Mouse (Mus musculus) lung, postnatal 0 days (tissue): ENCODE measurements around the gene Snai1. TPM values are rescaled to one million over a fixed set of nuclear protein-coding genes. Genes with fewer than 3 reads are reported as not detected.

ENCODE experiments used
- ATAC-seq: fragments of 200-750 bp; cut with Nextera tagmentation; 2 replicates; pipeline ENCODE4 v1.8.0; 2017; ENCODE audit warnings: moderate library complexity
- DNase-seq: peaks from one replicate; pipeline ENCODE4 v3.0.0-alpha.2; 2016; ENCODE audit warnings: low spot score
- H3K27ac ChIP-seq: fragments of 300-500 bp; sonication (generic); 2 replicates; pipeline ENCODE4 v1.5.1; 2014; ENCODE audit warnings: antibody characterized with exemption, mild to moderate bottlenecking, low read length, mixed read lengths
- H3K27me3 ChIP-seq: fragments of 300-500 bp; sonication (generic); replicated peaks from 2 replicates; pipeline ENCODE4 v1.6.1; 2014; ENCODE audit warnings: low read length, mixed read lengths; ENCODE audit not compliant: insufficient read depth
- H3K36me3 ChIP-seq: fragments of 300-500 bp; sonication (generic); 2 replicates; pipeline ENCODE4 v1.6.1; 2014; ENCODE audit warnings: low read length, mixed read lengths; ENCODE audit not compliant: insufficient read depth
- H3K4me1 ChIP-seq: fragments of 300-500 bp; sonication (generic); 2 replicates; pipeline ENCODE4 v1.6.1; 2014; ENCODE audit warnings: antibody characterized with exemption, low read depth, low read length, mixed read lengths; ENCODE audit not compliant: insufficient read depth
- H3K4me2 ChIP-seq: fragments of 300-500 bp; sonication (generic); replicated peaks from 2 replicates; pipeline ENCODE4 v1.6.1; 2014; ENCODE audit warnings: low read depth, mild to moderate bottlenecking, low read length, moderate library complexity, mixed read lengths
- H3K4me3 ChIP-seq: fragments of 300-500 bp; sonication (generic); 2 replicates; pipeline ENCODE4 v1.5.1; 2014; ENCODE audit warnings: low read depth, low read length
- H3K9ac ChIP-seq: fragments of 300-500 bp; sonication (generic); replicated peaks from 2 replicates; pipeline ENCODE4 v1.6.1; 2014; ENCODE audit warnings: low read depth, mild to moderate bottlenecking
- H3K9me3 ChIP-seq: fragments of 300-500 bp; sonication (generic); 2 replicates; pipeline ENCODE4 v1.6.1; 2016; ENCODE audit warnings: low read length, mixed read lengths
- CTCF ChIP-seq: IDR thresholded peaks from 2 replicates; pipeline ENCODE4 v1.5.1; 2016; ENCODE audit warnings: antibody characterized with exemption, mild to moderate bottlenecking
- EP300 ChIP-seq: IDR thresholded peaks from 2 replicates; pipeline ENCODE4 v1.6.1; 2016; ENCODE audit warnings: antibody characterized with exemption, mild to moderate bottlenecking, control low read depth
- WGBS: fragments of 180-500 bp; shearing (Covaris S2); extraction: QIAGEN DNeasy Blood & Tissue Kit; methylation state at CpG from one replicate; pipeline ENCODE4 v1.1.7; 2014; 5-methylcytosine and 5-hydroxymethylcytosine counted together
- polyA plus RNA-seq: library from polyadenylated mRNA; unstranded; fragments of >200 nt; fragmentation: Nextera tagmentation; extraction: Ambion mirVana; gene quantifications from 2 replicates; pipeline ENCODE4 v1.2.1, GENCODE M21; 2015

Gene Snai1
- polyA plus RNA-seq, 1 experiment from 2014 or later: 63.0 TPM

DNA sequence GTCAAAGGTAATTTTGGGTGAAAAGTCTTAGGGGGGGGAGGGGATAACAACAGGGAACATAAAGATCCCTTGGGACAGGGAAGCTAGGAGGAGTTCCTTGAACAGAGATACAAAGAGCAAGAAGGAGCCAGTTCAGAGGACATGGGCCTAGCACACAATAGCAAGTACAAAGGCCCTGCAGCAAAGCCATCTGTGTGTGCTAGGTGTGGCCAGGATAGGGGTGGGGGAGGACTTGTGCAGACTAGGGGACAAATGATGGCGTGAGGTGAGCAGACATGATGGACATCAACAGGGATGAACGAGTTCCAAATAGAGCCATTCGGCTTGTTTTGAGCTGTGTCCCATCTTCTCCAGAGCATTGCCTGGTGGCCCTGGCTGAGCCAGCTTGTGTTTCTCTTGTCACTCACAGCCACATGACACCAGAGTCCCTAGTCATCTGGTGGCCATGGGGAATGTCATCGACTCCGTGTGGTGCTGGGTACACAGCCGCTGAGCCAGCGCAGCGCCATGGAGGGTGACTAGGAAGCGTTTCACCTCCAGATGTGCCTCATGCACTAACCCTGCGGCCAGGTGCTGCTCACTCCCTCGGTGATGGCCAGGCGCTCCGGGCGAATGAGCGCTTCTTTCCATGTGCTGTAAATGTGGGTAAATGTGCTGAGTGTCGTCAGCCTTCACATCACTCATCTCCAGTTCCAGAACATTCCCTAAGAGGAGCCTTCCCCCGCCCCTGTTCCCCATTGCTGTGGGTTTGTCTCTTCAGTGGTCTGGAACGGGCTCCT is 33.6 kb downstream of the Snai1 start:
- Histone ChIP-seq H3K9me3 (no peaks in the 10 kb centered on the region), H3K36me3 (no peaks in the 10 kb centered on the region), H3K27ac (peak overlapping the region; percentile 79; the same call in 1 of the 2 replicates), H3K4me2 (no peak overlapping the region), H3K27me3 (no peaks in the 10 kb centered on the region), H3K9ac (no peak overlapping the region), H3K4me1 (peaks cover 7% of the 10 kb centered on the region; the same call in 1 of the 2 replicates), H3K4me3 (no peak overlapping the region)
- WGBS: 72% methylated on average over 18 of the region's 18 CpGs
- TF ChIP-seq EP300 (no peak), CTCF (no peak)
- ATAC-seq: no peak
- peak; percentile 41 for DNase-seq

DNA sequence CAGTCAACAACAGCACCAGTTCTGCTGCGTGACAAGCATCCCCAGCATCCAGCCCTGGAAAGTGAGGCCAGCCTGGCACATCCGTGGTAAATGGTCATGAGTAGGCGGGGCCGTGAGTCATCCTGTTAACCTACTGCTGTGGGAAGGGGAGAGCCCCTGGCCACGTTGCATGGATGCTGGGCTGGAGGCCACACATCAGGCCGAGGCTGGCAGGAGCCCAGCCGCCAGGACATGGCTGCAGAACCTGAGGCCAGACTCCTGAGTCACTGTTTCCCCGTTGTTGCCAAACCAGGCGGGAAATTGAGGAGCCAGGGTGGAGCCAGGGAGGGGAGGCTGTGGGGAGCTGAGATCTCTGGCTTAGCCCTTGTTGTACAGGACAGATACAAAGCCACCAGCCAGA is 36.8 kb downstream of the Snai1 start:
- H3K27ac ChIP-seq: no peak overlapping the region
- no peaks in the 10 kb centered on the region for H3K27me3 ChIP-seq
- DNase-seq: peak; percentile 68
- H3K4me1 ChIP-seq: peaks cover 6% of the 10 kb centered on the region; the same call in 1 of the 2 replicates
- H3K9ac ChIP-seq: no peak overlapping the region
- 53% methylated on average over 9 of the region's 9 CpGs for WGBS
- H3K36me3 ChIP-seq: no peaks in the 10 kb centered on the region
- no peak overlapping the region for H3K4me2 ChIP-seq
- ATAC-seq: peak; percentile 46
- H3K4me3 ChIP-seq: no peak overlapping the region
- H3K9me3 ChIP-seq: no peaks in the 10 kb centered on the region
- TF ChIP-seq CTCF (no peak), EP300 (no peak)

DNA sequence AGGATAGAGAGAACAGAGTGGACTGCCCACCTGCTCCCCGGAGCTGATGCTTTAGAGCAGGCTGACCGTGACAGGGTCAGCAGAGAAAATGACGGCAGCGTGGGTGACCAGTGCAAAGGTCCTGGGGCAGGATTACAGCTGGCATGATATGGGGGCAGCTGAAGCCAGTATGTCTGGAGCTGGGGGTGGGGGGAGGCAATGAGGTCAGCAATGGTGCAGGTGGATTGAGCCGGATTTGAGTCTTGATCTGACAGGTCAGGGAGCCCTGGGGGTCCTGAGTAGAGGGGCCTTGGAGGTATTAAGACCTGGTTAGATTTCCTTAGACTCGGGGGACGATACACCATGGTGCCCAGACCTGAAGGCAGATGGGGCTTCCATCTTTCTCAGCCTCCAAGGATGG is 37.6 kb downstream of the Snai1 start:
- H3K9me3 ChIP-seq: no peaks in the 10 kb centered on the region
- no peaks in the 10 kb centered on the region for H3K27me3 ChIP-seq
- no peak overlapping the region for H3K9ac ChIP-seq
- TF ChIP-seq CTCF (no peak), EP300 (no peak)
- H3K4me3 ChIP-seq: no peak overlapping the region
- no peaks in the 10 kb centered on the region for H3K4me1 ChIP-seq
- H3K4me2 ChIP-seq: no peak overlapping the region
- no peak for ATAC-seq
- no peaks in the 10 kb centered on the region for H3K36me3 ChIP-seq
- no peak overlapping the region for H3K27ac ChIP-seq
- DNase-seq: no peak
- 87% methylated on average over 7 of the region's 7 CpGs for WGBS

- DNase-seq (no peak), ATAC-seq (no peak)
- Histone ChIP-seq H3K4me3 (no peak overlapping the region), H3K9ac (no peak overlapping the region), H3K36me3 (no peaks in the 10 kb centered on the region), H3K4me1 (no peaks in the 10 kb centered on the region), H3K4me2 (no peak overlapping the region), H3K27ac (no peak overlapping the region), H3K9me3 (no peaks in the 10 kb centered on the region), H3K27me3 (no peaks in the 10 kb centered on the region)
- 75% methylated on average over 8 of the region's 8 CpGs for WGBS
- TF ChIP-seq CTCF (no peak), EP300 (no peak)
Measured at GRCm38 (mm10) chr2:167576121-167576620, 38.2 kb downstream of the Snai1 start.

DNA sequence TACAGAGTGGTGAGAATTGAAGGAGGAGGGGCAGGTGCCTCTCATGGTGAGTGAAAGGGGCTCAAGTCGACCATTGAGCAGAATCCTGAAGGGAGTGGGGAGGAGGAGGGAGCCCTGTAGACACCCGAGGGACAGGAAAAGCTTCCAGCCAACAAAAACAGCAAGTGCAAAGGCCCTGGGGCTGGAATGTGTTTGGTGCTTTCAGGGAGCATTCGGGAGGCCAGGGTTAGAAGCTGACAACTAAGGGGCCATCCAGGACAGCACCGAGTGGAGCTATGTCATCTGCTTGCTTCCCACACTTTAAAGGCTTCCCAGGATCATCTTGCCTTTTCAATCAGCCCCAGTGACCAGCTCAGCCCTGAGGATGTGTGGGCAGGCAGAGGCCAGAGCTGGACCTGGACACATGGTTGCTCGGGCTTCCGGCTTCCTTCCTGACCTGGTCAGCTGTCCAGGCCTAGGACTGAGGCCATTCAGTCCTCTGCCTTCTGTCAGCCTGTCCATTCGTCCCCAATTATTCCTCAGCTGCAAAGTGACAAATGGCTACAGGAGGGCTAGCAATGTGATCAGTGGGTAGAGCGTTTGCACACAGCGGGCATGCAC is 39.3 kb downstream of the Snai1 start:
- H3K9ac ChIP-seq: no peak overlapping the region
- no peak overlapping the region for H3K4me2 ChIP-seq
- no peaks in the 10 kb centered on the region for H3K4me1 ChIP-seq
- H3K36me3 ChIP-seq: no peaks in the 10 kb centered on the region
- no peak overlapping the region for H3K4me3 ChIP-seq
- DNase-seq (no peak), ATAC-seq (no peak)
- no peak for TF ChIP-seq CTCF
- no peak for TF ChIP-seq EP300
- H3K9me3 ChIP-seq: no peaks in the 10 kb centered on the region
- H3K27me3 ChIP-seq: no peaks in the 10 kb centered on the region
- whole genome bisulfite sequencing: 67% methylated on average over 8 of the region's 9 CpGs
- H3K27ac ChIP-seq: no peak overlapping the region

- Histone ChIP-seq H3K9me3 (no peaks in the 10 kb centered on the region), H3K36me3 (no peaks in the 10 kb centered on the region), H3K4me2 (no peak overlapping the region), H3K27me3 (no peaks in the 10 kb centered on the region), H3K27ac (no peak overlapping the region), H3K9ac (no peak overlapping the region), H3K4me3 (no peak overlapping the region), H3K4me1 (peaks cover 1% of the 10 kb centered on the region; the same call in 1 of the 2 replicates)
- peak; percentile 45 for DNase-seq
- no peak for ATAC-seq
- WGBS: 52% methylated on average over 5 of the region's 5 CpGs
- TF ChIP-seq EP300 (no peak), CTCF (no peak)
Measured at GRCm38 (mm10) chr2:167578521-167578920, 40.5 kb downstream of the Snai1 start.
